Mouse (Mus musculus) spleen, postnatal 0 days (tissue): ENCODE measurements around the gene Wscd2. TPM values are rescaled to one million over a fixed set of nuclear protein-coding genes. Genes with fewer than 3 reads are reported as not detected.

Experiments used
- polyA plus RNA-seq: library from polyadenylated mRNA; unstranded; fragments of >200 nt; fragmentation: Nextera tagmentation; extraction: Ambion mirVana; gene quantifications from 2 replicates; pipeline ENCODE4 v1.2.1, GENCODE M21; 2015

Gene Wscd2
- 0.60 and 0.80 TPM in 2 replicates for polyA plus RNA-seq

GRCm38 (mm10) chr5:113490033-113490432 is at the start of gene Wscd2:
TSS of gene Wscd2 (plus strand) at chr5:113490333.

Other genes with a start within 250 kb of the Wscd2 start
- 0.25 and 0.30 TPM in 2 replicates for gene Sgsm1, start 179.5 kb upstream of the Wscd2 start, polyA plus RNA-seq
- gene Aym1, start 133.0 kb upstream of the Wscd2 start, polyA plus RNA-seq: not detected in 2 replicates
- 2.4 and 2.6 TPM in 2 replicates for gene Cmklr1, start 160.1 kb downstream of the Wscd2 start, polyA plus RNA-seq
- gene 1700069L16Rik, start 234.4 kb downstream of the Wscd2 start, polyA plus RNA-seq: not detected in 2 replicates
- gene Ficd, start 245.5 kb downstream of the Wscd2 start, polyA plus RNA-seq: 1.9 and 2.1 TPM in 2 replicates